Mouse (Mus musculus) spleen, adult 2 months (tissue): ENCODE measurements around the gene Zbtb20. TPM values are rescaled to one million over a fixed set of nuclear protein-coding genes. Genes with fewer than 3 reads are reported as not detected.

Experiments used
- DNase-seq, 2 experiments: peaks; one replicate each; pipeline versions ENCODE4 v3.0.0 to v3.0.0-alpha.2; 2012 to 2021; ENCODE audit warnings: low spot score in 2 of 2, low read depth in 1 of 2
- H3K27ac ChIP-seq: fragments of 200-500 bp; 2 replicates; pipeline ENCODE4 v1.5.1; 2012; ENCODE audit warnings: low read length, inconsistent platforms; ENCODE audit not compliant: insufficient read depth
- H3K27me3 ChIP-seq: fragments of 200-500 bp; 2 replicates; pipeline ENCODE4 v1.6.1; 2012; ENCODE audit warnings: mild to moderate bottlenecking, moderate library complexity, low read length, inconsistent platforms; ENCODE audit not compliant: control insufficient read depth, insufficient read depth
- H3K36me3 ChIP-seq: fragments of 200-500 bp; 2 replicates; pipeline ENCODE4 v1.6.1; 2012; ENCODE audit warnings: mild to moderate bottlenecking, low read length, inconsistent platforms; ENCODE audit not compliant: control insufficient read depth, insufficient read depth
- H3K4me1 ChIP-seq: fragments of 200-500 bp; 2 replicates; pipeline ENCODE4 v1.6.1; 2011; ENCODE audit warnings: inconsistent platforms; ENCODE audit not compliant: control insufficient read depth, insufficient read depth, insufficient read length
- H3K4me3 ChIP-seq: fragments of 200-500 bp; 2 replicates; pipeline ENCODE4 v1.5.1; 2011; ENCODE audit warnings: mild to moderate bottlenecking, inconsistent platforms; ENCODE audit not compliant: insufficient read depth, insufficient read length; ENCODE audit errors: extremely low read depth
- CTCF ChIP-seq: fragments of 200-500 bp; IDR thresholded peaks from 2 replicates; pipeline ENCODE4 v1.5.1; 2011; ENCODE audit warnings: mild to moderate bottlenecking, inconsistent platforms; ENCODE audit not compliant: insufficient read depth, insufficient read length, insufficient replicate concordance; ENCODE audit errors: extremely low read depth
- POLR2A ChIP-seq: fragments of 200-500 bp; IDR thresholded peaks from 2 replicates; pipeline ENCODE4 v1.6.1; 2011; ENCODE audit warnings: low read depth, low read length, inconsistent platforms
- WGBS: fragments of 180-500 bp; shearing (Covaris S2); methylation state at CpG from one replicate; pipeline ENCODE4 v1.1.7; 2018; 5-methylcytosine and 5-hydroxymethylcytosine counted together
- polyA plus RNA-seq: library from polyadenylated mRNA; depleted of rRNA; stranded (reverse); fragments of >200 nt; gene quantifications from 2 replicates; pipeline ENCODE4 v1.2.3, GENCODE M21; 2012

Zbtb20 gene
- polyA plus RNA-seq, 1 experiment: 8.6 TPM

DNA sequence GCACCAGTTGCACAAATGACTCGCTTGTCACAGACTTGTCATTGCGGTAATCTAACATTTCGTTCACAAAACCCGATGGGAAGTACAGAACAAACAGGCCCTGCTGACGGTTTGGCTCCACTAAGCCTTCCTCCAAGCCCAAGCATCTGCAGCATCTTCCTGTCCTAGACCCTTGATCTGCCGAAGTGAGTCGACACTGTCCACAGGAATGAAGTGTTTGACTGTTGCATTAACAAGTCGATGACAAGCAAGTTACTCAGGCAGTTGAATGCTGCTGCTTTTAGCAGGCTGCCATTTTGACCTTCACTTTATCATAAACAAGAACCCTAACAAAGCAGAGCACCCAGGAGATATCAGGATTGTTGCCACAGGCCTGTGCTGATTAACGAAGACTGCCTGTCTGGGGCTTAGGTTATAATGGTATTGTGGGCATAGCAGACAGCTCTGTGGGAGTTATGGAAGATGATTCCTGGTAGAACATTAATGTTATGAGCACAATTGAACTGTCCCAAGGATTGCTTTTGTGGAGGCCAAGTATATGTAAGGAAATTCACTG lies 518.4 kb downstream of the Zbtb20 start:
- Histone ChIP-seq H3K4me3 (no peak overlapping the region), H3K27me3 (no peaks in the 10 kb centered on the region), H3K4me1 (no peaks in the 10 kb centered on the region), H3K36me3 (no peaks in the 10 kb centered on the region), H3K27ac (no peak overlapping the region)
- TF ChIP-seq CTCF: no peak
- no peak for TF ChIP-seq POLR2A
- 88% methylated on average over 9 of the region's 9 CpGs for WGBS
- no peak for DNase-seq

DNA sequence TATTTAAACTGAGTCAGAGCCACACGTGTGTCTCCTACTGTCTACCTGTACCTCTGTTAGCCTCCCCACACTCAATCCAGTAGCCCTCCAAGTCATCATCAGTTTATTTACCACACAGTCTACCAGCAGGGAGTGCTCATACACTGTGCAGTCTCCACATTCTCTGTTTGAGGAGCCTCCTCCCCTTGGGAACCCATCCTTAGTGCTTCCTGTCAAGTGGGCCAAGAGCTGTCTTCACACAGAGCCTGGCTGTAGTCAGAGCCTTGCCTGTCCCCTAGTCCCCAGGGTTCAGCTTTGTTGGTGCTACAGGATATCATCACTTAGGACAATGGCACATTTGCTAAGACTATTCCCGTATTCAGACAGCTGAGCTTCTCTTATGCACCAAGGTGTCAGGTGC lies 519.1 kb downstream of the Zbtb20 start:
- DNase-seq: no peak
- no peak overlapping the region for H3K4me3 ChIP-seq
- no peaks in the 10 kb centered on the region for H3K4me1 ChIP-seq
- H3K27me3 ChIP-seq: no peaks in the 10 kb centered on the region
- 88% methylated on average over 2 of the region's 2 CpGs for WGBS
- no peak for TF ChIP-seq POLR2A
- no peak for TF ChIP-seq CTCF
- H3K27ac ChIP-seq: no peak overlapping the region
- no peaks in the 10 kb centered on the region for H3K36me3 ChIP-seq

DNA sequence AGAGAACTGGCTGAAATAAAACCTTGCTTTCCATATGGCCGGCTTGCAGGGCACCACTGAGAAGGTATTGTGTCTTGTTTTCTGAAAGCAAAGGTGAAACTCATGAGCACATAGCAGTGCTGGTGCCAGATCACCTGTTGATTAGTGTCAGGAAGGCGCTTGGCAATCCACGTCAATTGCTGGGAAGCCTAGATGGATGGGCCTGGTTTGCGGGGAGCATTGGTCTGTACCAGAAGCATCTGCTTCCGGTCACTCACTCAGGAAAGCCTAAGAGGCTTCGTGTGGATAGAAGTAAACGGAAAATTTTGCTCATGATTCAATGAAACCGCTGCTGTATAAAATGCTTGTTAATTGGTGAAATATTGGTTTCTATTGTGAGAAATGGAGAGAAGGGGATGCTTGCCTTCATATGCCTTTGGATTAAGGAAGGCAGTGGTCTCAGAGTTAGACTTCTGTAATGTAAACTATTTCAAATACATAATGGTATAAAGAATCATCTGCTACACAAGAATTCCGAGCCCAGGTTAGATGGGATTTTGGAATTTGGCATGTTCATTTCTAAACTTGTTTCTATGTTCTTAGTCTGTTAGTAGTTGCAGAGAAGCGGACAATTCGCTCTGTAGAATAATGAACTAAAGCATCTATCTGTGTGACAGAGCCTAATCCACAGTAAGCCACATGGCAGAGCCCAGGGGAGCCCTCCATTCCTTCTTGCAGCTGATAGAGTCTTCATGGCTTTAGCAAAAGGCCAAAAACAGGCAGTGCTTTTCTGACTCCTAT lies 521.4 kb downstream of the Zbtb20 start:
- 89% methylated on average over 11 of the region's 11 CpGs for WGBS
- Histone ChIP-seq H3K36me3 (no peaks in the 10 kb centered on the region), H3K4me3 (no peak overlapping the region), H3K4me1 (no peaks in the 10 kb centered on the region), H3K27ac (no peak overlapping the region), H3K27me3 (no peaks in the 10 kb centered on the region)
- TF ChIP-seq POLR2A (no peak), CTCF (no peak)
- no peak for DNase-seq

DNA sequence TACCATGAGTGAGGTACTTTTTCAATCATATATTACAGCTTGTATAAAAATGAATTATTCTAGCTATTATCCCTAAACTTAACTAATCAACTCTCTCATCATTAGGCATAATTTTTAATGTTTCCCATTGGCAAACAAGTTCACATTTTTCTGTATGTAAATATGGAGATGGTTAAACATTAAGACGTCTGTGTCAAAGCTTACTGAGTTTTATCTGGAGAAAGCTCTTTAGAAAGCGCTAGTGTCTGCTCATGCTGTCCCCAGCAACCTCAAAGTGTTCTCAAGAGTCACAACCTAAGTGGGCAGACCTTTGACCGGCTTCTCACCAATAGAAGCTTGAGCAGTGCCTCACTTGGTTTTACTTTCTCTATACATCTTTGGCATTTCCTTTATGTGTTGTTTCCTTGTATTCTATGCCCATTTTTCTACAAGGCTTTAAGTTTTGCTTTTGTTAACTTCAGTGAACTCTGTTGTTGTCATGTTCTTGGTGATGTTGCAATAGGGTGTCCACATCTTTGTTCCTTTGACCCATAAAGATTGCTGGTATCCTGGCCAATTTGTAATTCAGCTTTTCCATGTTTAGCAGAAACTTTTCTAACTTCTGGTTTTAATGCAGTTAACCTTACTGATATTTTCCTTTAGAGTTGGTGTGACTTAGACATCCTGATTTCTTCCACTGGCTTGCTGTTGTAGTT lies 522.1 kb downstream of the Zbtb20 start:
- TF ChIP-seq CTCF (no peak), POLR2A (no peak)
- H3K4me1 ChIP-seq: no peaks in the 10 kb centered on the region
- H3K27ac ChIP-seq: no peak overlapping the region
- no peak for DNase-seq
- H3K36me3 ChIP-seq: no peaks in the 10 kb centered on the region
- WGBS: 86% methylated on average over 3 of the region's 3 CpGs
- no peak overlapping the region for H3K4me3 ChIP-seq
- H3K27me3 ChIP-seq: no peaks in the 10 kb centered on the region

DNA sequence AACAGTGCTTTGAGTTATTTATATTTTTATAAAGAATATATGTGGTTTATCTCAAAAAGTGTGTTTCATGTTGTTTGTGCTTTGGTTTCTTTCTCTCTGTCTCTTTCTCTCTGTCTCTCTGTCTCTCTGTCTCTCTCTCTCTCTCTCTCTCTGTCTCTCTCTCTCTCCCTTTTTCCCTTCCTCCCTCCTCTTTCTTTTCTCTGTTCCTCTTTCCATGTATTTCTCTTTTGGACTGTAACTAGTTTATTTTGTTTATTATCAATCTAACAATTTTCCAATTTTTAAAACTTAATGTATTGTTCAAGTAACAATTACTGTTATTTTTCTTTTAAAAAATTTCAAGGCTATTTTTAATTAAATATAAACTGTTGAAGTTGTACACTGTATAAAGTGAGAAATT lies 523.7 kb downstream of the Zbtb20 start:
- no peak overlapping the region for H3K4me3 ChIP-seq
- H3K36me3 ChIP-seq: no peaks in the 10 kb centered on the region
- no peak overlapping the region for H3K27ac ChIP-seq
- no peaks in the 10 kb centered on the region for H3K27me3 ChIP-seq
- no peak for TF ChIP-seq CTCF
- no peak for TF ChIP-seq POLR2A
- DNase-seq: no peak
- H3K4me1 ChIP-seq: no peaks in the 10 kb centered on the region

DNA sequence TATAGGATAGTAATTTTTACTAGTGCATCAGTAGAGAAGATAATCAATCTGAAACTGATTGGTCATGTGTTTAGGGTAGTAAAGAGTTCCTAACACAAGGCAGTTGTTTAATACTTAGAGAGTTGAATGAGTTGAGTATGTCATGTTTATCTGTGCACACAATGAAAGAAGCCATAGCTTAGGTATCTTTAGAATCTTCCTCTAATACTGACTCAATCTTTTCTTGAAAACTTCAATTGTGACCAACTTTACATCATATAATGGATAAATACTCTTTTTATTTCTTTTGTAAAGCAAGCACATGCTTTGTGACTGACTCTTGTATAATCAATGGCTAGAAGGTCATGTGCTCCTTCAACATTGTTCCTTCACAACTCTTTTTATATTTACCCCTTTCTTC lies 524.4 kb downstream of the Zbtb20 start:
- Histone ChIP-seq H3K36me3 (no peaks in the 10 kb centered on the region), H3K4me3 (no peak overlapping the region), H3K27ac (no peak overlapping the region), H3K27me3 (no peaks in the 10 kb centered on the region), H3K4me1 (no peaks in the 10 kb centered on the region)
- DNase-seq: no peak
- TF ChIP-seq POLR2A: no peak
- TF ChIP-seq CTCF: no peak

DNA sequence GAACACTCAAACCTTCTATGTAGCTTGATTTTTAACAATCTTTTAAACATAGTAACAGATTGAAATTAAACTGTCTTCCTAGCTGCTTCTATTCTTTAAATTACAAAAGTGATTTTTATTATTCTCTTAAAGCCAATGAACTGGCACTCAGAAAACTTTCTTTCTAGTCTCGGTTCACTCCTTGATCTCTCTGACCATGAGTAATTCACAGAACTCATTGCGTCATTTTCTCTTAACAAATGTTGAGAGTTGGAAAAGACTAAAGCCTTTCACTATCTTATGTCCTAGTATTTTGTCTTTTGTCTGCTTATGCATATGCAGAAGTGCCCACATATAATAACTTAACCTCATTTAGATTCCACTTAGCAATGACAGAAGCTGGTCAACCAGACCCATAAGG lies 525.3 kb downstream of the Zbtb20 start:
- WGBS: 94% methylated on average over 2 of the region's 2 CpGs
- Histone ChIP-seq H3K27me3 (no peaks in the 10 kb centered on the region), H3K36me3 (no peaks in the 10 kb centered on the region), H3K4me3 (no peak overlapping the region), H3K27ac (no peak overlapping the region), H3K4me1 (no peaks in the 10 kb centered on the region)
- no peak for DNase-seq
- TF ChIP-seq CTCF: no peak
- no peak for TF ChIP-seq POLR2A
